Mouse (Mus musculus) gonadal fat pad, adult 2 months (tissue): Measurements from ENCODE around the gene Fyb. TPM values are rescaled to one million over a fixed set of nuclear protein-coding genes. Genes with fewer than 3 reads are reported as not detected.

Experiments
- DNase-seq: peaks from one replicate; pipeline ENCODE4 v3.0.0-alpha.2; 2012; ENCODE audit warnings: low read depth
- polyA plus RNA-seq: library from polyadenylated mRNA; depleted of rRNA; stranded (reverse); fragments of >200 nt; gene quantifications from 2 replicates; pipeline ENCODE4 v1.2.3, GENCODE M21; 2012; rRNA removed

Gene Fyb
- polyA plus RNA-seq, 1 experiment: 26.1 TPM

- no peak for DNase-seq
Measured at GRCm38 (mm10) chr15:6658081-6658480, 135.4 kb downstream of the Fyb start.

DNA sequence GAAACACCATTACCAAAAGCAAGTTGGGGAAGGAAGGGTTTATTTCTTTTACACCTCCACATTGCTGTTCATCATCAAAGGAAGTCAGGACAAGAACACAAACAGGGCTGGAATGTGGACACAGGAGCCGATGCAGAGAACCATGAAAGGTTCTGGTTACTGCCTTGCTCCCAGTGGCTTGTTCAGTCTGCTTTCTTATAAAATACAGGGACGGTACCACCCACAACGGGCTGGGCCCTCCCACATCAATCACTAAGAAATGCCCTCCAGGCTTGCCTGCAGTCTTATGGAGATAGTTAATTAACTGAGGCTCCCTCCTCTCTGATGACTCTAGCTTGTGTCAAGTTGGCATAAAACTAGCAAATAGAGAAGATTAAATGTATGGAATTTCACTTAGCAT, 139.3 kb downstream of the Fyb start:
- no peak for DNase-seq

GRCm38 (mm10) chr15:6663991-6664390, 141.3 kb downstream of the Fyb start:
- DNase-seq: no peak

- DNase-seq: no peak
Measured at GRCm38 (mm10) chr15:6666072-6666471, 143.4 kb downstream of the Fyb start.

DNA sequence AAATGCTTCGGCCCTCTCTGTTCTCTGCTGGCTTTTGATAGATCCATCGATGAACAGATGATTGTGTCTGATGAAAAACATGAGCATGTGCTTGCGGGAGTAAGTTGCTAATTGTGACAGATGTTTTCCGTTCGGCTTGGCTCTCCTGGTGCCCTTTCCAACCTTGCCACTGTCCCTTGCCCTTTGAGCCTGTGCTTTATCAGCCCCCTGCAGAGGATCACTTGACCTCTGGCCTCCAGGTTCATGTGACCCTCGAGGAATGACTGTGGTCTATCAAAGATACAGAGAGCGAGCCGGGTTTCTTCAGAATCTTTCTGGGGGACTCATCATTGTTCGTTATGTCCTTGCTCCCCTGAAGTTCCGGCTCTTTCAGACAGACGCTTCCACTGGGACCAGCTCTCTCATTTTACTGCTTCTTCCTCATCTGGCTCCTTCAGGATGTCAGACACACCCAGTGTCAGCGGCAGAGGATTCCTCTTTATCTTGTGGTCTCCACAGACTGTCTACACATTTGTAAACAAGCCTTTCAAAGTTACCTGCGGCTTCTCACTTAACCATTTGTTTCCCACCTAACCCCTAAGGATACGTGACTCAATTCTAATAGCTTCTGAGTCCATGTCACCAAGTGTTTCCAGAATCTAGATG, 146.3 kb downstream of the Fyb start:
- DNase-seq: no peak

GRCm38 (mm10) chr15:6678479-6678878, 155.8 kb downstream of the Fyb start:
- DNase-seq: no peak

DNA sequence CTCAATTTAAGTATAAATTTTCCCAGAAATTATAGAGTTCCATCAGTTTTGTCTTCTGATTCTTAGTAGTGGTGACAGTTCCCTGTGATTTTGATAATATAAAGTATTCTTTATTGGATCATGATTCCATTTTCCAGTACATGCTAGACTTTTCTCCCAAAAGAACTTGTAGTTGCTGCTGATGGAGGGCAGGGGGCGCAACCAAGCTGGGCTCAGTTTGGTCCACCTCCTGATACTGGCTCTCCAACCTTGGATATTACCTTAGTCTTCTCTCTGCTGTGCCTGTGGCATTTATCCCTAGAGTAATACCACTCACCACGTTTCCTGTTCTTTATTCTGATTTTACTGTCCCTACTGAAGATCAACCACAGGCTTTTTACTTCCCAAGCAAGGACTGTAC, 179.5 kb downstream of the Fyb start:
- no peak for DNase-seq

GRCm38 (mm10) chr15:6705351-6705901, 182.8 kb downstream of the Fyb start:
- no peak for DNase-seq

DNA sequence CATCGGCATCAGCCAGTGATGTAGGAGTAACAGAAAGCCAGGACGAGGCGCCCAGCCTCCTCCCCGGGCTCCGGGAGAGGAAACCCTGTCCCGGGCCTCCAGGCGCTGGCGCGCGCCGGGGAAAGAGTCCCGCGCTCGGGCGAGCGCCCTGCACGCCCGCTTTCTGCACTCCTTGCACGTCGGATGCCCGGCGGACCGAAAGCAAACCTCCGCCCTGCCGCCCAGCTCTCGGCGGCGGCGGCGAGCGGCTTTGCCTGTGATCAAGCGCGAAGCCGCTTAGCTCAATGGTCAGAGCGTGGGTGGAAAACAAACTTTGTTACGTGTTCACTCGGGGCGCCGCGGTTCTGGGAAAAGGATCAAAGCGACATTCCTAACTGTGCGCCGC, 184.9 kb downstream of the Fyb start:
- no peak for DNase-seq

DNA sequence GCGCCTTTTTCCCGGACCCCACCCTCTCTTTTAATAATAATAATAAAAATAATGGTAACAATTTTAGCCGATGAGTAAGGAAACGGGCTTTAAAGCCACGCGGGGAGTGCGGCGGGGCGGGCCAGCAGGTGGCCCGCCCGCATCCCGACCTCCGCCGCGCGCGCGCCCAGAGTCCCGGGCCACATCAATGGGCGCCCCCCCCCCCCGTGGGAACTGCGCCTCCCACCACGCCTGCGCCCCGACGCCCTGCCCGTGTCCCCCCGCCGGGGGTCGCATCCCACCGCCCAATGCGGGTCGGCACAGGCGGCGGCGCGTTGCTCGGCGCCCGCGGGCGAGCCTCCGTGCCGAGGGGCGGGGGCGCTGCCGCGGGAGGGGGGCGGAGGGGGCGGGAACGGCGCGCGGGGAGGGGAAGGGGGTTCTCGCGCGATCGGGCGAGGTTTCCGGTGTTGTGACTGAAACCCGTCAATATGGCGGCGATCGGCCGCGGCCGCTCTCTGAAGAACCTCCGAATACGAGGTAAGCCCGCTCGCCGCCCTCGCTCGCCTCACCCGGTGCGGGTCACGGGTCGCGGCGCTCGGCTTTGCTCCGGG, 185.4 kb downstream of the Fyb start, which contains the start of gene Rictor:
Rictor (plus strand) TSS at position 444 of the 590 bp plus-strand sequence.
- DNase-seq: no peak

DNA sequence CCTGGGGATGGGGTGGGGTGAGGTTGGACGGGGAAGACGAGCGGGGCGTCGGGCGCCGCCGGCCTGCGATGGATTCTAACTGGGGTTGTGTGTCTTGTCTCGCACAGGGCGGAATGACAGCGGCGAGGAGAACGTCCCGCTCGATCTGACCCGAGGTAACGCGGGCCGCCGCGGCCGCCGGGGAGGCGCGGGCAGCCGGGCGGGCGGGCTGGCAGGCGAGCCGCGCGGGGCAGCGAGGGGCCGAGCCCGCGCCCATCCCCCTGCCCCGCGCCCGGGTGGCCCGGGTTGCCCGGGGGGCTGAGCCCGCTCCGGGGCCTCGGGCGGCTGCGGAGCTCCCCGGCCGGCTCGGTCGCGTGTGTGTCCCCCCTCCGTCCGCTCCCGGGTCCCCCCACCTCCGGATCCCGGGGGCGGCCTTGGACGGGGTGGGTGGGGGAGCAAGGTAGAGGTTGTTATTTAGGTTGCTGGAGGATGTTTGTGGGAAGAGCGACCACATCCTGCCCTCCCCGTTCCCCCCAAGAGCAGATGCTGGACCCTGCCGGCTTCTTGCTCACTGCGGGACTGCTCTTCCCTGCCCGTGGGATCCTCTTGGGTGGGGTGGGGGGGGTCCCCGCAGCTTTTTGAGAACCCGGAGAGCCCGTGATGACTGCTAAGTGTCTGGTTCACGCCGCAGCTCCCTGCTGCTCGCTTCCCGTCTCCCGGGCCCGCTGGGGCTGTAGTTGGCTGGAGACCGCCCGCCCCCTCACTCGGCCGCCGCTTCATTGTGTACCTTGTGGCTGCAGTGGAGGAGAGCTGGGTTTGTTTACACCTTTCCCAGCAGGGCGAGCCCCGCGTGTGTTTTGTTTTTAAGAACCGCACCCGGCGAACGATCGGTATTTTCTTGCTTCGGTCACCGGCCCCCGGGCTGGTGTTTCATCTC, 186.1 kb downstream of the Fyb start:
- DNase-seq: no peak

- DNase-seq: no peak
Measured at GRCm38 (mm10) chr15:6709618-6710017, 187.0 kb downstream of the Fyb start.

- DNase-seq: no peak
Measured at GRCm38 (mm10) chr15:6710341-6710740, 187.7 kb downstream of the Fyb start.

GRCm38 (mm10) chr15:6711226-6711625, 188.6 kb downstream of the Fyb start:
- DNase-seq: no peak

Other genes starting within 250 kb of the Fyb start
- 145 and 169 TPM in 2 replicates for gene Dab2, start 223.1 kb upstream of the Fyb start, polyA plus RNA-seq
- gene C9, start 77.5 kb upstream of the Fyb start, polyA plus RNA-seq: 0.14 TPM in 1 of 2 replicates, not detected in the other
- gene Rictor, start 185.5 kb downstream of the Fyb start, polyA plus RNA-seq: 7.8 and 8.5 TPM in 2 replicates